Mouse (Mus musculus) erythroblast, adult 5-6 weeks (primary cell): ENCODE measurements around the gene Tmigd3. TPM values are rescaled to one million over a fixed set of nuclear protein-coding genes. Genes with fewer than 3 reads are reported as not detected.

Experiments
- ATAC-seq: replicated peaks from 2 replicates; pipeline ENCODE4 v1.8.0; 2016; ENCODE audit warnings: moderate number of reproducible peaks, mild to moderate bottlenecking, moderate TSS enrichment, inconsistent platforms; ENCODE audit not compliant: poor library complexity, low FRiP score, severe bottlenecking
- total RNA-seq, 2 experiments: library from RNA; stranded (forward) in 1 of 2; stranded (reverse) in 1 of 2; fragments of 150-400 nt in 1 of 2; fragments of 200-764, 138-1000 nt in 1 of 2; gene quantifications; 2 replicates each; pipeline versions ENCODE4 v1.2.3 to v1.2.4; 2015 to 2017; ENCODE audit warnings: low replicate concordance in 2 of 2

Tmigd3 gene
- total RNA-seq, 2 experiments from 2014 or later: 1.2 TPM; not detected in 1

- ATAC-seq: no peak
Measured at GRCm38 (mm10) chr3:105873451-105874445, 3.0 kb downstream of the Tmigd3 start.

- ATAC-seq: peak; percentile 37; the same call in 1 of the 2 replicates
Measured at GRCm38 (mm10) chr3:105876022-105876421, 5.3 kb downstream of the Tmigd3 start.

- ATAC-seq: no peak
Measured at GRCm38 (mm10) chr3:105877252-105877803, 6.6 kb downstream of the Tmigd3 start.

DNA sequence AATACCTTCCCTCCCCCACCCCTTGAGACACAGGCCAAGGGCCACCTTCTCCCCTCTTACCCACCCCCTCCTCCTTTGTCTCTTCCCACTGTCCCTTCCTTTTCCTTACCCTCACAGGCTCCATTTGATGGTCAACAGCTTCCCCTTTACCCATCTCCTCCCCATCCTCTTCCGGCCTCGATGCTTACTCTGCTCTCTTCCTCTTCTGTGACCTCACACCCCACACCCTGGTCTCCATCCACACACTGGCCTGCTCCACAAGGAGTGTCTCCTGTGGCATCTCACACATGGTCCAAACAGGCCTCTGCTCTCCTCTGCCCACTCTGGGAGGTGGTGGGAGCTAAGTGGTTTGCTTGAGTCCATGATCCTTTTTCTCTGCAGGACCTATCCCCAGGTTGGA, 7.2 kb downstream of the Tmigd3 start:
- no peak for ATAC-seq

DNA sequence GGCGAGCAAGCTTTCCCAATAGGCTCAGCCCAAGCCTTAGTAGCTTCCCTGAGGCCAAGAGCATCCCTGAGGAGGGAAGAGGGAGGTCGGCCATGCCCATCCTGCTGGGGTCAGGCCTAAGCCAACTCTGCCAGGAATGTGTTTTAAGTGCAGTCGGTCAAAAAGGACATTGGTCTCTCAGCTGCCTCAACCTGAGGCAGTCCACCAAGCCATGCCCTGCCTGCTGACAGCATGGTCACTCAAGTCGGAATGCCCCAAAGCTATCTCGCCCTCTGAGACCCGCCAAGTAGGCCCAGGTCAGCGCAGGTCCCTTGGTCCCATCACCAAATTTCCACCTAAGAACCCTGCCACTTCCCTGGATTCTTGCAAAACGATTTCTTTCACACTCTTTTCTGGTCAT, 8.0 kb downstream of the Tmigd3 start:
- ATAC-seq: no peak

DNA sequence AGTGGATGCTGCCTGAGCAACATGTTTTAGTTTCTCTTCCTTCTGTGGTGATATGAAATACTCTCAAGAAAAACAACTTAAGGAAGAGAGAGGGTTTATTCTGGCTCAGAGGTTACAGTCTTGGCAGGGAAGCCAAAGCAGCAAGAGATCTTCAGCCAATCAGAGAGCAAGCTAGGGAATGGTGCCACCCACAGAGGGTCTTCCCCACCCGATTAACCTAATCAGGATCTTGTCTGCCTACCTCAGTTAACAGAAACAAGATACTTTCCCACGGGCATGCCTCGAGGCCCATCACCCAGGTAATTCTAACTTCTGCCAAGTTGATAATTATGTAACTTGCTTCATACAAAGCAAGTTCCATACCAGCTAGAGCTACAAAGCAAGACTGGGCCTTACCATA, 9.7 kb downstream of the Tmigd3 start:
- ATAC-seq: no peak

DNA sequence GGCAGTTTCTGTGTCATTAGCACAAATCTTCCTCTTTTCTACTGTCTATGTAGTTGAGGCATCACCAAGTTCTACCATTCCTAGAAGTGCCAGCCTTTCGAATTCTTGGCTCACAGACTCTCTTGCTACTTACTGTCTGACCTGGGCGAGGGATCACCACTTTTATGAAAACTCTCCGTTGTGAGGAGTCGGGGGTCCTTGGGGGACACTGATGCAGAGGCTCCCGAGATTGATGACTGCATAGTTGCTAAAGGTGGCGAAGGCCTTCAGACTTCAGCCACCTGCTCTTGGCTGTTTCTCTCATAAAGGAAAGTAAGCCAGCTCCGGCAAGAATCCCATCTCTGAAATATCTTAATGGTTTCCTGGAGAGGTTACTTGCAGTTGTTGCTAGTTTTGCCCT, 11.4 kb downstream of the Tmigd3 start:
- ATAC-seq: no peak

GRCm38 (mm10) chr3:105883111-105883510, 12.4 kb downstream of the Tmigd3 start:
- ATAC-seq: no peak

DNA sequence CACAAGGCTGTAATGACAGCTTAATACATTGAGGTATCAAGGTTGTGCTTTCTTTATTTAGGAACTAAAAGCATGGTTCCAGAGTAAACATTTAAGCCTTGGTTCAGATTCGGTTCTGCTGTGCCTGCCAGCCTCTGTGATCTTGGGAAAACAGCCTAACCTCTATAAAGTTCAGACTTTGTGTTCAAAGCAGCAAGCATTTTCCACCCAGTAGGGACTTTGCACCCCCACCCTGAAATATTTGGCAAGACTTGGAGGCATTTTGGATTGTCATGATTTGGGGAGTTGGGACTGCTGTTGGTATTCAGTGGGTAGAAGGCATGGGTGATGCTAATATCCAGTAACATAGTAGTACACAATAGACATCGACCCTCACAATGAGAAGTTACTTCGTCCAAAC, 18.3 kb downstream of the Tmigd3 start:
- no peak for ATAC-seq

DNA sequence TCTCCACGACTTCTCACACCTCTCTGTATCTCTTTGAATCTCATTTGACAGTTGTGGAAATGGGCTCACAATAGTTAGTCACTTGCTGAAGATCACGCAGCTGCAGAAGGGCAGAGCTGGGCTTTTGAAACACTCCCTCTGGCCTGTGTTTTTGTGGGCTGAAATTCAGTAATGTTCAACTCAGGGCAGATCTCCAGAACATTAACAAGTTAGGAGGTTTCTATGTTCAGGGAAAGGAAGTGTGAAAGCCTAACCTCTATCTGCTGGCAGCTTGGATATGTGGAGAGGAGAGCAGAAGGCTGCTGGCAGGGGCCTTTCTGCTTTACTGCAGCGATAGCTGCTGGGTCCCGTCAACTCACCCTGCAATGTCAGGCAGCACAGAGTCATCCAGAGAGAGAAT, 19.5 kb downstream of the Tmigd3 start:
- ATAC-seq: no peak

DNA sequence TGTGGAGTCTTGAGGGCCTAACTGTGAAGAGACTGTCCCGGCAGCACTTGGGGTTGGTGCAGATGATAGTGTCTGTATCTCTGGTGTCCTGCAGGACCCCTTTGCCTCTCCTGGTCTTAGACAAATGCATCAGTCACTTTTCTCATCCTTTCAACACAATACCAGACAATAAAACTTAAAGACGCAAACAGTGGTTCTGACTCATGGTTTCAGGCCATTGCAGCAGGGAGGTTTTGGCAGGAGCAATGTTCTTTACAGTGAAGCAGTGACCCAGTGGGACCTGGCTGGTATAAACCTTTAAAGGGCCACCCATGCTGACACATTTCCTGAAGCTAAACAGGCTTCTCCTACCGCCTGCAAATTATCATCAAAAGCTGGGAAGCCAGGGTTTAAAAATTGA, 20.4 kb downstream of the Tmigd3 start:
- no peak for ATAC-seq

DNA sequence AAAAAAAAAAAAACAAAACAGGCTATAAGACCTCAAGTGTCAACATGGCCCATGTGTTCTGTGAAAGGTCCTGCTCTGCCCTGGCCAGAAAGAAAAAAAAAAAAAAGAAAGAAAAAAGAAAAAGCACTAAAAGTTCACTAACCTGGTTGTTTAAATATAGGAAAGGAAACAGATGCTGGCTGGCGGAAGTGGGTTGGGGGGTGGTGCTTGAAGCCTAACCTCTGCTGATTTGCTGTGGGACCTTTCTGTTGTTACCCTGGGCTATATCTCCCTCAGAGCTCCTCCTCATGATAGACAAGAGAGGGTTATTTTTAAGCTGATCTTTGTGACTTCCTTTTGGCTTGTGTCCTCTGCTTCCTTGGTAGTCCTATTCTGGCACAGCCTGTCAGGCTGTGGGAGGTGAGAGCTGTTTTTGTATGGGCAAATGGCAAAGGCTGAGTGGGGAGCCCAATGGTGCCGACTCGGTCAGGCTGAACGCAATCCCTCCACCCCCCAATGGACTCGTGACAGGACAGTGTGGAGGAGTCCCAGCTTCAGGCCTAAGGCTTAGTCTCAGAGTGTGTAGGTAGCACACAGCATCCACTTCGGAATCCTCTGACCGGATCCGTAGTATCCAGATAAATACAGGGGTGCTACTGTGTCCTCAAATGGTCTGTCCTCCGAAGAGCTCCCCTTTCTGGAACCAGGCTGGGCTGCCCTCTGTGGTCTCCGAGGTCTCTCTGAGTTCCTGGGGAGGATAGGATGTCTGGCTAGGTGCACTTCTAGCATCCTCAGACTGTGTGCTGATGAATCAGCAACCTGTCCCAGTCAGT, 21.3 kb downstream of the Tmigd3 start:
- no peak for ATAC-seq

DNA sequence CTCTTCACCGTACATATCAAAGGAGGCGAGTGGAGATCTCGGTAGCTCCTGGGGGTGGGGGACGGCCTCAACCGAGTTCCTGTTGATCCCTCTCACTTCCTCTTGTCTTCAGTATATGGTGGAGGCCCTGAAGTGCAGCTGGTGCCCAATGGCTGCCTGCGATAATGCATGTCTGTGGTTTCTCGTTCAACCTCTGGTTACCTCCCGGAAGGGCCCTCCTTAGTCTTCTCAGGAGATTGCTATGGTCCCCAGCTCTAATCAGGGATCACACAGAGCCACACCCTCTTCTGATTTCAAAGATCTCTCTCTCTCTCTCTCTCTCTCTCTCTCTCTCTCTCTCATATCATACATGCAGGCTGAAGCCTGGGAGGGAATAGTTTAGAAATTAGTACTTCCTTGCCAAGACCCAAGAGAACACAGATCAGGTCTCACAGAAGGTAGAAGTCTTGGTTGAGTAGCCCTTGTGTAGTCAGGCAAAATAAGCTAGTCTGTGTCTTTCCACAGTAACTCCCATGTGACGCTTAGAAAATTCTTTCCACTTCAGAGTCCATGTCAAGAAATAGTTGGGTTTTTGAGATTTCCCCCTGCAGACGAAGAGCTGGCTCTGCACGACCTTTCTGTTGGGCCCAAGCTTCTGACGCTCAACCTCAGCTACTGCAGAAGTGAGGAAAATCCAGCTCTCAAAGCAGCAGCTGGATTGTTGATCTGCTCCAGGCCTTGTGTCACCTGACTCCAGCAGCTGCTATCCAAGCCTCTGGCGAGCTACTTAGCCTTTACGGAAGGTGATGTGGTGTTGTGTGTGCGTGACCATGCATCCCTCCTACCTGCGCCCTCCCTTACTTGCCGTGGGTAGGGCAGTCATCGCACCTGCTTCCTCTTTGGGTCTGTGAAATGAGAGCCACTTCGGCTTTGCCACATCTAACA, 22.1 kb downstream of the Tmigd3 start:
- ATAC-seq: no peak

GRCm38 (mm10) chr3:105893941-105894391, 23.3 kb downstream of the Tmigd3 start:
- no peak for ATAC-seq

- ATAC-seq: peak; percentile 43; the same call in 1 of the 2 replicates
Measured at GRCm38 (mm10) chr3:105894601-105895592, 24.2 kb downstream of the Tmigd3 start.

DNA sequence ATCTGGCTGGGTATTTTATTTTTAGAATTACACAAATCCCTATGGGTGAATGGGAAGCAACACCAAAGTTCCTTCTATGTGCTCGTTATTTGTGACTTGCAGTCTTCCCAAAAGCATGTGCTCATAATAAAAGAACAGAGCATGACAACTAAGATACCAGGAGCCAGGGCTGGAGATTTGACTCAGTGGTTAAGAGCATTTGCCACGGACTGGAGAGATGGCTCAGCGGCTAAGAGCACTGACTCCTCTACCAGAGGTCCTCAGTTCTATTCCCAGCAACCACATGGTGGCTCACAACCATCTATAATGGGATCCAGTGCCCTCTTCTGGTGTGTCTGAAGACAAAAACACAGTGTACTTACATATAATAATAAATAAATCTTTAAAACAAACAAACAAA, 26.1 kb downstream of the Tmigd3 start:
- no peak for ATAC-seq

GRCm38 (mm10) chr3:105898325-105898724, 27.6 kb downstream of the Tmigd3 start:
- no peak for ATAC-seq

- ATAC-seq: no peak
Measured at GRCm38 (mm10) chr3:105898861-105899260, 28.2 kb downstream of the Tmigd3 start.
